Mouse (Mus musculus) forebrain, embryonic 13.5 days (tissue): ENCODE data around the gene Dpf3. TPM values are rescaled to one million over a fixed set of nuclear protein-coding genes. Genes with fewer than 3 reads are reported as not detected.

Experiments
- ATAC-seq: fragments of 200-750 bp; cut with Nextera tagmentation; 2 replicates; pipeline ENCODE4 v1.8.0; 2017
- H3K27ac ChIP-seq: fragments of 300-500 bp; sonication (generic); 2 replicates; pipeline ENCODE4 v1.5.1; 2015; ENCODE audit warnings: inconsistent platforms, mild to moderate bottlenecking, moderate library complexity
- H3K27me3 ChIP-seq: fragments of 300-500 bp; sonication (generic); 2 replicates; pipeline ENCODE4 v1.6.1; 2015; ENCODE audit warnings: mild to moderate bottlenecking, inconsistent platforms
- H3K36me3 ChIP-seq: fragments of 300-500 bp; sonication (generic); 2 replicates; pipeline ENCODE4 v1.6.1; 2015; ENCODE audit warnings: mild to moderate bottlenecking, inconsistent platforms; ENCODE audit not compliant: poor library complexity, severe bottlenecking
- H3K4me1 ChIP-seq: fragments of 300-500 bp; sonication (generic); 2 replicates; pipeline ENCODE4 v1.6.1; 2015; ENCODE audit warnings: inconsistent platforms
- H3K4me2 ChIP-seq: fragments of 300-500 bp; sonication (generic); 2 replicates; pipeline ENCODE4 v1.6.1; 2015; ENCODE audit warnings: inconsistent platforms, mild to moderate bottlenecking, moderate library complexity
- H3K4me3 ChIP-seq: fragments of 300-500 bp; sonication (generic); 2 replicates; pipeline ENCODE4 v1.5.1; 2015; ENCODE audit warnings: mild to moderate bottlenecking, inconsistent platforms
- H3K9ac ChIP-seq: fragments of 300-500 bp; sonication (generic); 2 replicates; pipeline ENCODE4 v1.6.1; 2015; ENCODE audit warnings: mild to moderate bottlenecking, inconsistent platforms
- H3K9me3 ChIP-seq: fragments of 300-500 bp; sonication (generic); replicated peaks from 2 replicates; pipeline ENCODE4 v1.6.1; 2016; ENCODE audit warnings: inconsistent platforms
- WGBS: fragments of 180-500 bp; shearing (Covaris S2); methylation state at CpG from one replicate; pipeline ENCODE4 v1.1.7; 2015; 5-methylcytosine and 5-hydroxymethylcytosine counted together
- polyA plus RNA-seq: library from polyadenylated mRNA; unstranded; fragments of >200 nt; fragmentation: Nextera tagmentation; extraction: Ambion mirVana; gene quantifications from 2 replicates; pipeline ENCODE4 v1.2.1, GENCODE M21; 2015

The Dpf3 gene
- polyA plus RNA-seq = 7.9 and 9.0 TPM in 2 replicates

DNA sequence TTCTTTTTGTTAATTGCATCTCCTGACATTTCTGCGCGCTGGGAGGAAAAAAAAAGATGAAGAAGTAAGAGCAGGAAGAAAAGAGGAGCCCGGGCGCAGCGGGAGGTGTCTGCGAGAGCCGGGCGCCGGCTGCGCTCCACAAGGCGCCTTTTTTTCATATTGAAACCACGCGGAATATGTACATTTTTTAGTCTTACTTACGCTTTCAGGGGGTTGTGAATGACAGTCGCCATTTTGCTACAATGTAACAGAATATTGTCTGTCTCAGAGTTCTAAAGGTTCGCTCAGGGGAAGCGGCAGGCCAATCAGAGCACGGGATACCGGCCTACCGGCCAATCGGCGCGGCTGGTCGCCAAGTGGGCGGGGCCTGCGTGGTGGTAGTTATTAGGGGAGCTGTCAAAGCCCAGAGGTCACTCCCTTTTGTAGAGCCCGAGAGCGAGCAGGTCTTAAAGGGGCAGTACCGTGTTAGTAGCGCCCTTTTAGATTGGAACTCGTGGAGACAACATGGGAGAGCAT is at the start of gene Dpf3:
Gene Dpf3, minus strand, starts transcription at position 241 of the 516 bp plus-strand sequence.
- peak within 1 kb of the TSS; percentile 82 for H3K27ac ChIP-seq
- H3K9ac ChIP-seq = peak within 1 kb of the TSS; percentile 75
- peak within 1 kb of the TSS; percentile 72 for H3K4me3 ChIP-seq
- no peaks in the 10 kb centered on the region for H3K36me3 ChIP-seq
- peaks cover 31% of the 10 kb centered on the region for H3K4me1 ChIP-seq
- peak within 1 kb of the TSS; percentile 95 for H3K4me2 ChIP-seq
- WGBS = under 1% methylated on average over 31 of the region's 31 CpGs
- peaks cover 35% of the 10 kb centered on the region for H3K27me3 ChIP-seq
- 0 out of 2 replicates have a peak, but pooled peaks cover 2% of the 10 kb centered on the region for H3K9me3 ChIP-seq
- ATAC-seq = peak; percentile 95

DNA sequence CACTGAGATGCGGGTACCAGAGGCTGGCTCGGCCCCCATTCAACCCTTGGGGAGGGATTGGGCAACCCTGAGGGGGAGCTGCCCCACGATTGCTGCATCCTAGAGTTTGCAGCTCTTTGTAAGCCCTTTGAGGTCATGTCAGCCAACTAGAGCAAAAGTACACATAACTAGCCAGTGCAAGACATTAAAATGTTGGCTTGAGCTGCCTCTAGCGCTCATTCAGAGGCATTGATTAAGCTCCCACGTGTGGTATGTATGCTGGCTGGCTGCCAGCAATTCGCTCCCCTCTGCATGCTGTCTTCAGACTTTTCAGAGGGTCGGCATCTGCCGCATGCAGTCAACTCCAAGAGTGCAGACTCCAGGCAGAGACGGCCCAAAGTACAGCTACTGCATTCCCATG is 48.5 kb upstream of the Dpf3 start:
- ATAC-seq = peak; percentile 81
- WGBS = 31% methylated on average over 9 of the region's 9 CpGs
- Histone ChIP-seq H3K4me2 (no peak overlapping the region), H3K27ac (peak overlapping the region; percentile 52), H3K4me3 (no peak overlapping the region), H3K27me3 (no peaks in the 10 kb centered on the region), H3K36me3 (peaks cover 90% of the 10 kb centered on the region), H3K4me1 (peaks cover 13% of the 10 kb centered on the region), H3K9ac (peak overlapping the region; percentile 2; the same call in 1 of the 2 replicates), H3K9me3 (no peaks in the 10 kb centered on the region)

DNA sequence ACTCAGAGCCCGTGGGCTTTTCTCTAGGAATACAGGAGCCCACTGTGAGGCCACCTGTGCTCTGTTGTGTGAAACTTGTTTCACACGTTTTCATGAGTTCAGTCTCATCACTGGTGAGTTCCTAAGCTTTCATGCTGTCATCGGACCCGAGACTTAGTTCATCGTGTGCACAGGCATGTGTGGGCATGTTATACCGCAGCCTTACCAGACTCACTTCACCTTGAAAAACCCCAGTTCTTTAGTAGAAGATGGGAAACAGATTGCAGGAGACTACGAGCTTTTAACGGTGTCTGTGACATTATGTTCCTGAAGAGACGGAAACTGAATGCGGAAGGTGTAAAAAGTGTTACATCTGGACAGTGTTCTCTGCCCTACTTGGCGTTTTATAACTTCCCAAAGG is 47.9 kb upstream of the Dpf3 start:
- H3K9me3 ChIP-seq = no peaks in the 10 kb centered on the region
- H3K4me1 ChIP-seq = peaks cover 13% of the 10 kb centered on the region
- peaks cover 90% of the 10 kb centered on the region for H3K36me3 ChIP-seq
- no peak overlapping the region for H3K27ac ChIP-seq
- no peak overlapping the region for H3K9ac ChIP-seq
- no peaks in the 10 kb centered on the region for H3K27me3 ChIP-seq
- no peak overlapping the region for H3K4me3 ChIP-seq
- no peak for ATAC-seq
- 90% methylated on average over 11 of the region's 11 CpGs for WGBS
- H3K4me2 ChIP-seq = no peak overlapping the region

DNA sequence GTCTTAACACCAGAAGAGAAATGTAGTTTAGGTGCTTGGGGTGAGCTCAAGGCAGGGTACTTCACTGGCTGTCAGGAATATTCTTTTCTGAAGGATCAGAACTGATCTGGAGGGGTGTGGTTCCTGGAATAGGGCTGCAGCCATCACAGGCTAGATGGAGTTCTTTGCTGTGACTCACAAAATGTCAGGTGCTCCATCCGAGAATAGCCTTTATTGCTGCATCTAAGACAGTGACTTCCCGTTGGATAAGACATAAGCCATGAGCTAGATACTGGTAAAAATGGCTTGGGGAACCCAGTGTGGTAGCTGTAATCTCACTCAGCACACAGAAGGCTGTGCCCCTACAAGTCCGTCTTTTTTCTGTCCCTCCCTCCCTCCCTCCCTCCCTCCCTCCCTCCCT is 46.7 kb upstream of the Dpf3 start:
- no peak overlapping the region for H3K4me2 ChIP-seq
- 80% methylated on average over 3 of the region's 3 CpGs for WGBS

DNA sequence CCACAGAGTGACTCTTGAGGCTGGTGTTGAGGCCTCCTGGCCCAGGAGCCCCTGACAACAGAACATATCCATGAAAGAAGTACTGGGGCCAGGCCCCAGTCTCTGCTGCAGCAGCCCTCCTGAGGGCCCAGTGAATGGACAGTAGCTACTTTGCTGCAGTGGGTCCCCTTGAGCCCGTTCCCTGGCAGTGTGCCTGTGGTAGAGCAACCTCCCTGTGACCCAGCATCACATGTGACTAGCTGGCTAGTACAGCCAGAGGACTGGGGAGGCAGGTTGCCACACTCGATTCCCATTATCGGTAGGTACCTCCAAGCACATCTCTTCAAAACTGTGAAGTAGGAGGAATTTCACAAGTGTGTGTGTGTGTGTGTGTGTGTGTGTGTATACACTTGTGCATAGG is 45.5 kb upstream of the Dpf3 start:
- no peak overlapping the region for H3K27ac ChIP-seq
- no peak overlapping the region for H3K4me2 ChIP-seq
- 92% methylated on average over 3 of the region's 3 CpGs for WGBS
- H3K4me1 ChIP-seq = peaks cover 13% of the 10 kb centered on the region
- no peaks in the 10 kb centered on the region for H3K27me3 ChIP-seq
- no peaks in the 10 kb centered on the region for H3K9me3 ChIP-seq
- ATAC-seq = no peak
- no peak overlapping the region for H3K4me3 ChIP-seq
- H3K36me3 ChIP-seq = peaks cover 76% of the 10 kb centered on the region
- H3K9ac ChIP-seq = no peak overlapping the region

More for the DNA sequence above, 46.7 kb upstream of the Dpf3 start:
- Histone ChIP-seq H3K36me3 (peaks cover 84% of the 10 kb centered on the region), H3K9ac (no peak overlapping the region), H3K27me3 (no peaks in the 10 kb centered on the region), H3K4me3 (no peak overlapping the region), H3K9me3 (no peaks in the 10 kb centered on the region), H3K27ac (no peak overlapping the region), H3K4me1 (peaks cover 13% of the 10 kb centered on the region)
- no peak for ATAC-seq

DNA sequence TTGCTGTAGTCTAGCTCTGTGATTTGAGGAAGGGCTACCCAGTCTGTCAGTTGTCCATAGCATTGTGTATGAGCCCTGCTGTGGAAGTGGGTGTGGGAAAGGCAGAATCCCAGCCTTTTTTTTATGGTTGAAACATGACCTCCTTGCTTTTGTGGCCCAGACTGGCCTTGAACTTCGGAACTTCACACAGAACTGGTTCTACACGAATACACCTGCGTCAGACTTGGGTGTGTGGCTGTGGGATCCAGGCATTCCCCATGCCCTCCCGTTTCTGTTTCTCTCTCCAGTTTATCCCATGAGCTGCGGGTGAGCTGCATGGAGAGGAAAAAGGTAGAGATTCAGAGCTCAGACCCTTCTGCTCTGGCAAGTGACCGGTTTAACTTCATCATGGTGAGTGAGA is 44.5 kb upstream of the Dpf3 start:
- Histone ChIP-seq H3K4me2 (no peak overlapping the region), H3K4me1 (peaks cover 13% of the 10 kb centered on the region), H3K4me3 (no peak overlapping the region), H3K27ac (no peak overlapping the region), H3K36me3 (peaks cover 72% of the 10 kb centered on the region), H3K9me3 (no peaks in the 10 kb centered on the region), H3K27me3 (no peaks in the 10 kb centered on the region), H3K9ac (no peak overlapping the region)
- WGBS = 94% methylated on average over 6 of the region's 6 CpGs
- no peak for ATAC-seq

DNA sequence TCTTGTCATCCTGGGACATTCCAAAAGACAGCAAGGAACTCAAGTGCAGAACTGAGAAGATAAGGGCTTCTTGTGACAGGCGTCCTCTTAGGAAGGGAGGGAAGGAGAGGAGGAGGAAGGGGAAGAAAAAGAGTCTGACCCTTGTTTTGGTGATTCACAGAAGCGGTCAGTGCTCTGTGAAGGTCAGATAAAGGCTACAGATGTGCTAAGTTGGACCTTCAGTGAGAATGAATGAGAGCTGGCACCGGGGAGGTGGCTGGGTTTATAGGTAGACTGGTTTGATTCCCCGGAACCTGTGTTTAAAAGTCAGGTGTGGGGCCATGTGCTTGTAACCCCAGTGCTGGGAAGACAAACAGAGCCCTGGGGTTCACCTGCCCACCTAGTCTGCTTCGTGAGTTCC is 41.1 kb upstream of the Dpf3 start:
- no peak overlapping the region for H3K9ac ChIP-seq
- WGBS = 92% methylated on average over 5 of the region's 5 CpGs
- H3K36me3 ChIP-seq = peaks cover 54% of the 10 kb centered on the region
- H3K27ac ChIP-seq = no peak overlapping the region
- H3K4me2 ChIP-seq = no peak overlapping the region
- no peaks in the 10 kb centered on the region for H3K9me3 ChIP-seq
- no peaks in the 10 kb centered on the region for H3K27me3 ChIP-seq
- no peak for ATAC-seq
- H3K4me3 ChIP-seq = no peak overlapping the region
- H3K4me1 ChIP-seq = no peaks in the 10 kb centered on the region

DNA sequence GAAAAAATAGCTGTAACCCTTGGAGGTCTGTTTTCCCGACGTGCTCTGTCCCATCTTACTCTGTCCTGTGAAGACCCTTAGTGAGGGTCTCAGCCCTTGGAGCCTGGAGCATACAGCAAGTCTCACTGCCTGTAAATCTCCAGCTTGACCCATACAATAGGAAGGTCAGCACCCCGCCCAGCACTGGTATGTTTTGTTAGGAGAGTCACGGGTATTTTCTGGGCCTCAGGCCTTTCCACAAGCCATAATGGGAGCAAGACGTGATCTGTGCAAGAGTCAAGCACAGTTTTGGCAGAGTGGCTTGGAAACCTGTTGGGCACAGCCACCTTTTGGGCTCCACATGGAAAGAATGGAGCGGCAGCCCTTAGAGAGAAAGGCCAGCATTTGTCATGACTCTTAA is 40.3 kb upstream of the Dpf3 start:
- Histone ChIP-seq H3K27me3 (no peaks in the 10 kb centered on the region), H3K36me3 (peaks cover 47% of the 10 kb centered on the region), H3K9ac (no peak overlapping the region), H3K4me2 (no peak overlapping the region), H3K9me3 (no peaks in the 10 kb centered on the region), H3K4me1 (no peaks in the 10 kb centered on the region), H3K4me3 (no peak overlapping the region), H3K27ac (no peak overlapping the region)
- no peak for ATAC-seq
- 84% methylated on average over 6 of the region's 6 CpGs for WGBS

DNA sequence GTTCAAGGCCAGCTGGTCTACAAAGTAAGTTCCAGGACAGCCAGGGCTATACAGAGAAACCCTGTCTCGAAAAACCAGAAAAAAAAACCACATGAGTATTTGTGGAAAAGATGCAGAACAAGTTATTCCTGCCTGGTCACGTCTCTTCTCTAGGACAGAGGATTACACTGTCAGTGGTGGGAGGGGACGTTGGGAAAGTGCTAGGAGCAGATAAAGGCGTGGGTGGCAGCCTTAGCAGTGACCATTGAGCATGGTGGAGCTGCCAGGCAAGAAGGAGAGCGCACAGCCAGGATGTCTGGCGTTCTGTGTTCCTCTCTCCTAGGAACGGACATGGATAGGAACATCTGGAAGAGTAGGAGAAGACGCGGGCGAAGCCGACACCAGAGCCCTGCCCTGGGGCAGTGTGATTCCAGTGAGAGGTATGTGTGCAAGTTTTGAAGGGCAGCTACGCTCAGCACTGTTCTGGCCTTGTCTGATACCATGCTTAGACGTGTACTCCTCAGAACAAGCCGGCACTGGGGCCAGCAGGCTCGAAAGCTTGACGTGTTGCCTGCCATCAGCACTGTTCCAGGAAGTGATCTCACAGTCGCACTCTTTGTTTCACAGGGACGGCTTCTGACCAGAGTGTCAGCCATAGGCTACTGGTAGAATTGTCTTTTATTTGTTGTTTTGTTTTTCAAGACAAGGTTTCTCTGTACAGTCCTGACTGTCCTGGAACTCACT is 38.5 kb upstream of the Dpf3 start:
- no peak for ATAC-seq
- 89% methylated on average over 18 of the region's 18 CpGs for WGBS
- no peaks in the 10 kb centered on the region for H3K9me3 ChIP-seq
- H3K27me3 ChIP-seq = no peaks in the 10 kb centered on the region
- H3K4me2 ChIP-seq = no peak overlapping the region
- H3K4me3 ChIP-seq = no peak overlapping the region
- peaks cover 30% of the 10 kb centered on the region for H3K36me3 ChIP-seq
- H3K9ac ChIP-seq = no peak overlapping the region
- peaks cover 11% of the 10 kb centered on the region for H3K4me1 ChIP-seq
- no peak overlapping the region for H3K27ac ChIP-seq

DNA sequence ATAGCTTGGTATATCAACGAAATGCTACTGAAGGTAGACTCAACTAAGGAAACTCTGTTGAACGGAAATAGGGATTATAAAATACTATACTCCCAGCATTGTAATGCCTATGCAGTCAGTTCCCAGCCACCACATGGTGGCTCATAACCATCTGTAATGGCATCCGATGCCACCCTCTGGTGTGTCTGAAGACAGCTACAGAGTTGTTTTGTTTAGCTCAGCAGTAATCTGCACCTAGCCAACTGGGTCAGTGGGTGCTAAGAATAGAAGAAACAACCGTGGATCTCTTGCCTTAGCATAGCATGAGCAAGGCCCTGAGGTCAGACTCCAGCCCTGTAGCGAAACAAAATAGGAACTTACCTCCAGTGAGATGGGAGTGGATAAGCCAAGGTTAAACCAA is 36.8 kb upstream of the Dpf3 start:
- Histone ChIP-seq H3K27me3 (no peaks in the 10 kb centered on the region), H3K4me3 (no peak overlapping the region), H3K27ac (no peak overlapping the region), H3K4me2 (no peak overlapping the region), H3K9ac (no peak overlapping the region), H3K9me3 (no peaks in the 10 kb centered on the region), H3K36me3 (peaks cover 18% of the 10 kb centered on the region), H3K4me1 (peaks cover 14% of the 10 kb centered on the region)
- WGBS = 86% methylated on average over 5 of the region's 5 CpGs
- ATAC-seq = no peak

DNA sequence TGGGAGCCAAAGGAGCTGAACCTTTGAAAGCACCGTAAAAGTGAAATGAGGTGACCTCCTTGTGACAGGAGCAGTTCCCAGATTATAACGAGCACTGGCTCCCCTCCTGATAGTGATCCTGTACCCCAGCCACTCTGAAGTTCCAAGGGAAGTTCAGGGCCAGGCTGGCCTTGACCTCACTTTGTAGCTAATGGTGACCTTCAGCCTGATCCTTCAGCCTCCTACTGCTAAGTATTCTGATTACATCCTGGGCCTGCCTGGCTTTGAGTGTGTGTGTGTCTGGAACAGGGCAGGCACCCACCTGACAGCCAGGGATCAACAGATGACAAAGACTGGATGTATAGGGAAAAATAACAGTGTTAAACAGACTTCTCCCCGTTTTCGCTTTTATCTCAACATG is 36.4 kb upstream of the Dpf3 start:
- no peak overlapping the region for H3K9ac ChIP-seq
- H3K4me3 ChIP-seq = no peak overlapping the region
- no peak overlapping the region for H3K4me2 ChIP-seq
- no peak overlapping the region for H3K27ac ChIP-seq
- 73% methylated on average over 4 of the region's 4 CpGs for WGBS
- no peak for ATAC-seq
- peaks cover 14% of the 10 kb centered on the region for H3K4me1 ChIP-seq
- peaks cover 15% of the 10 kb centered on the region for H3K36me3 ChIP-seq
- no peaks in the 10 kb centered on the region for H3K9me3 ChIP-seq
- no peaks in the 10 kb centered on the region for H3K27me3 ChIP-seq

DNA sequence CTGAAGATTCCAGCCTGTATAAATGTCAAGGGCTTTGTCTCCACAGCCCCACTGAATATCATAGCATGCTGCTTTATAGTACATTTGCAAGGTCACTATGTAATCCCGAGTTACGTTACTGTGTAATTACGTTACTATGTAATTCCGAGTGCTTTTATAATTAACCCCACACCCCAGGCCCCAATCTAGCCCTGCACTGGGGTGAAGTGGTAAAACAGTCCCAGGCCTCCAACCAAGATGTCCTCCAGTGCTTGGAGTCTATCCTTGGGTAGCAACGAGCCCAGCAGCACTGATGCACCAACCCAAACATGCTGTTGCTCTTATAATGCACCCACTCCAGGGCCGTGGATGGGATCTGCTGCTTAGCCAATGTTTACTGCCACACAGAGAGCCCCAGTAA is 35.5 kb upstream of the Dpf3 start:
- Histone ChIP-seq H3K4me3 (no peak overlapping the region), H3K4me2 (no peak overlapping the region), H3K27ac (no peak overlapping the region), H3K9ac (no peak overlapping the region), H3K36me3 (peaks cover 14% of the 10 kb centered on the region; the same call in 1 of the 2 replicates), H3K9me3 (no peaks in the 10 kb centered on the region), H3K27me3 (no peaks in the 10 kb centered on the region), H3K4me1 (peaks cover 14% of the 10 kb centered on the region)
- 85% methylated on average over 6 of the region's 6 CpGs for WGBS
- ATAC-seq = no peak
